Mouse (Mus musculus) spleen, adult 2 months (tissue): ENCODE measurements around the gene Tex21.

Experiments
- CTCF ChIP-seq: fragments of 200-500 bp; IDR thresholded peaks from 2 replicates; pipeline ENCODE4 v1.5.1; 2011; ENCODE audit warnings: mild to moderate bottlenecking, inconsistent platforms; ENCODE audit not compliant: insufficient read depth, insufficient read length, insufficient replicate concordance; ENCODE audit errors: extremely low read depth
- POLR2A ChIP-seq: fragments of 200-500 bp; IDR thresholded peaks from 2 replicates; pipeline ENCODE4 v1.6.1; 2011; ENCODE audit warnings: low read depth, low read length, inconsistent platforms

DNA sequence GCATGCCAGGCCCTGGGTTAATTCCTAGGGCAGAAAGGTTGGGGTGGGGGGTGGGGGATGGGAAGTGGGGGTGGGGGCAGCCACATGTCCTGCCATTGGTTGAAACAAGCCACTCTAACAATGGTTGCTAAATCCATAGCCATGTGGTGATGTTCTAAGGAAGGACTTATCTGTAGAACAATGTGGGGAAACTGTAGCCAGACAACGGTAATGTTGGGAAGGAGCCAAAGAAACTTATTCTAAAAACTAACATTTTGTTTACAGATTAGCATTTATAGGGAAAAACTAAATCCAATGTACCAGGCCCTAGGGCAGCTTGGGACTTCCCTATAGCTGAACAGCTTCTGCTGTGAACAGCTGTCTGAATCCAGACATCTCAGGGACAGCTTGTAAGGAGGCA lies 6.5 kb upstream of the Tex21 start:
- TF ChIP-seq POLR2A = no peak
- TF ChIP-seq CTCF = no peak
